Mouse (Mus musculus) cortical plate, adult 2 months (tissue): ENCODE data around the gene Cstad. TPM values are rescaled to one million over a fixed set of nuclear protein-coding genes. Genes with fewer than 3 reads are reported as not detected.
A peak's percentile ranks its signal among the peaks of the same experiment; 100 is the strongest.

Experiments
- H3K27ac ChIP-seq: fragments of 200-500 bp; 2 replicates; pipeline ENCODE4 v1.5.1; 2012; ENCODE audit warnings: low read length, control low read depth, inconsistent platforms; ENCODE audit not compliant: insufficient read depth
- H3K4me1 ChIP-seq: fragments of 200-500 bp; 2 replicates; pipeline ENCODE4 v1.6.1; 2011; ENCODE audit warnings: low read length; ENCODE audit not compliant: control insufficient read depth, insufficient read depth
- H3K4me3 ChIP-seq: fragments of 200-500 bp; 2 replicates; pipeline ENCODE4 v1.5.1; 2011; ENCODE audit warnings: mild to moderate bottlenecking, low read length, control low read depth; ENCODE audit not compliant: insufficient read depth
- CTCF ChIP-seq: fragments of 200-500 bp; IDR thresholded peaks from 2 replicates; pipeline ENCODE4 v1.5.1; 2011; ENCODE audit warnings: mild to moderate bottlenecking, control low read depth, low read length; ENCODE audit not compliant: insufficient read depth; ENCODE audit errors: extremely low read depth
- POLR2A ChIP-seq: fragments of 200-500 bp; IDR thresholded peaks from 2 replicates; pipeline ENCODE4 v1.6.1; 2011; ENCODE audit warnings: mild to moderate bottlenecking, low read length, control low read depth; ENCODE audit not compliant: insufficient read depth; ENCODE audit errors: extremely low read depth
- polyA plus RNA-seq: library from polyadenylated mRNA; depleted of rRNA; stranded (reverse); fragments of >200 nt; gene quantifications from 2 replicates; pipeline ENCODE4 v1.2.3, GENCODE M21; 2012

Gene Cstad
- polyA plus RNA-seq, 1 experiment: 5.3 TPM

DNA sequence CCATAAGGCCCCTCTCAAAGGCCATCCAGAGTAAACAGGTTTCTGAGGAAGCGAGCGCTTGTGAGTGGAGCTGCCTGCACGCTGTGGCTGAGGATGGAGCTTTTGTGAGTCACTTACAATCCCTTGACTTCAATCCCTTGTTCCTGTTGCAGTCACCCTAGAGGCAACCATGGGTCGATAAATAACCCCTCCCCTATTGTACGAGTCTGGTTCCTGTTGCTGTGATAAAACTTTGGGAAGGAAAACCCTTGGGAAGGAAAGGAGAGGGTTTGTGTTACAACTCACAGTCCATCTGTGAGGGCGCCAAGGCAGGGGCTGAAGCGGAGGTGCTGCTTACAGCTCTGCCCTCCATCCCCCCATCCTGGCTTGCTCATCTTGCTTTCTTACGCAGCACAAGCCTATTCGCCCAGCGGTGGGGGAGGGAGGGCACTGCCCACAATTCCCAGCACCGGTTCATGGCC lies 45.2 kb downstream of the Cstad start:
- H3K4me1 ChIP-seq: peaks cover 2% of the 10 kb centered on the region
- TF ChIP-seq CTCF (no peak), POLR2A (no peak)
- H3K4me3 ChIP-seq: no peak overlapping the region
- no peak overlapping the region for H3K27ac ChIP-seq

- TF ChIP-seq POLR2A (no peak), CTCF (no peak)
- Histone ChIP-seq H3K4me3 (no peak overlapping the region), H3K27ac (no peak overlapping the region), H3K4me1 (peaks cover 13% of the 10 kb centered on the region)
These were observed 48.0 kb downstream of the Cstad start for GRCm38 (mm10) chr2:30642810-30643209.

GRCm38 (mm10) chr2:30643422-30643821 lies 48.6 kb downstream of the Cstad start:
- TF ChIP-seq POLR2A: no peak
- no peak for TF ChIP-seq CTCF
- peaks cover 14% of the 10 kb centered on the region for H3K4me1 ChIP-seq
- no peak overlapping the region for H3K27ac ChIP-seq
- no peak overlapping the region for H3K4me3 ChIP-seq

GRCm38 (mm10) chr2:30646833-30647232 lies 52.0 kb downstream of the Cstad start:
- TF ChIP-seq POLR2A (no peak), CTCF (no peak)
- Histone ChIP-seq H3K4me3 (no peak overlapping the region), H3K27ac (peak overlapping the region; percentile 90), H3K4me1 (peaks cover 13% of the 10 kb centered on the region)

GRCm38 (mm10) chr2:30647303-30647881 lies 52.6 kb downstream of the Cstad start:
- TF ChIP-seq POLR2A (peak; percentile 96), CTCF (no peak)
- Histone ChIP-seq H3K27ac (peak overlapping the region; percentile 96), H3K4me3 (no peak overlapping the region), H3K4me1 (peaks cover 16% of the 10 kb centered on the region)

GRCm38 (mm10) chr2:30647882-30648494 lies 53.1 kb downstream of the Cstad start:
- Histone ChIP-seq H3K4me3 (no peak overlapping the region), H3K27ac (peak overlapping the region; percentile 96), H3K4me1 (peaks cover 16% of the 10 kb centered on the region)
- TF ChIP-seq POLR2A: no peak
- no peak for TF ChIP-seq CTCF

DNA sequence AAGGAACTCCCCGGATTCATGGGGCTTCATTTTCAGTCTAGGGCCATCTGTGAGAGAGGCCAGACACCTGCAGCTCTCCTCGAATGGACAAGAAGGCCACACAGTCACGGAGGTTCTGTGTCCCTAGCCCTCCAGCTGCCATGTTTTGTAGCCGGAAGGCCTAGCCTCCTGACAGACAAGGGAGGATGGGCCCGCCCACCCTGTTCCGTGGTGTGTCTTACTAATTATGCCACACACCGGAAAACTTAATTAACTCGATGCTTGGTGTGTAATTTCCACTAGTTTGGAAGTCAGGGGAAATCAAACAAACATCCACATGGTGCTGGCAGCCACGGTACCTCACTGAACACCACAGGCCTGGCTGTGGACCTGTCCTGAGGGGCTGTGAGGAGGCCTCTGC lies 55.4 kb downstream of the Cstad start:
- H3K4me1 ChIP-seq: peaks cover 20% of the 10 kb centered on the region

GRCm38 (mm10) chr2:30651831-30652230 lies 57.0 kb downstream of the Cstad start:
- Histone ChIP-seq H3K4me1 (peaks cover 21% of the 10 kb centered on the region), H3K27ac (peak overlapping the region; percentile 72), H3K4me3 (no peak overlapping the region)
- no peak for TF ChIP-seq CTCF
- no peak for TF ChIP-seq POLR2A

More for the DNA sequence above, 55.4 kb downstream of the Cstad start:
- no peak for TF ChIP-seq CTCF
- no peak overlapping the region for H3K27ac ChIP-seq
- no peak overlapping the region for H3K4me3 ChIP-seq

DNA sequence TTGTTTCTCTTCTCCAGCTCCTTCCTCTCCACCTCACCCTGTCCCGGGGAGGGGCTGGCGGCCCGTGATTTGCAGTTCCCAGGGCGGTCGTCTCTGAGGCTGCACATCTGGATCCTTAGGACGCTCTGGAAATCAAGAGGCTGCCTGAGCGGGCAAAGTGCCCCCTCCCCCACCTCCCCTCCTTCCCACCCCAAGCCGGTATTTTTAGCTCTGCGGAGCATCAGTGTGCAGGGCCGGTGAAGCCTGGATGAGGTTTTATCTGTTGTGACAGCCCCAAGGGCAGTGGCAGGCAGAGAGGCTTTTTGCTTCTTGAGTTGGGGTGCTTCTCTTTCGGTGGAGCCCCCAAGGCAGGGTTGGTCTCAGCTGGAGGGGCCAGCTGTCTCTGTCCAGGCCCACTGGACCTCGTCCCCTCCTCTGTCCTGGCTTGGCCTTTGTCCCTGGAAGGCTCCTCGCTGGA lies 57.8 kb downstream of the Cstad start:
- peaks cover 17% of the 10 kb centered on the region for H3K4me1 ChIP-seq
- TF ChIP-seq POLR2A (no peak), CTCF (no peak)
- H3K27ac ChIP-seq: peak overlapping the region; percentile 43; the same call in 1 of the 2 replicates
- no peak overlapping the region for H3K4me3 ChIP-seq

- TF ChIP-seq CTCF: no peak
- no peak for TF ChIP-seq POLR2A
- Histone ChIP-seq H3K4me3 (no peak overlapping the region), H3K4me1 (peaks cover 18% of the 10 kb centered on the region), H3K27ac (peak overlapping the region; percentile 54; the same call in 1 of the 2 replicates)
These were observed 58.2 kb downstream of the Cstad start for GRCm38 (mm10) chr2:30653046-30653445.
